Mouse (Mus musculus) liver, postnatal 0 days (tissue): ENCODE measurements around the gene Lrmda. TPM values are rescaled to one million over a fixed set of nuclear protein-coding genes. Genes with fewer than 3 reads are reported as not detected.
A peak's percentile ranks its signal among the peaks of the same experiment; 100 is the strongest.

Source experiments
- ATAC-seq: fragments of 200-750 bp; cut with Nextera tagmentation; 2 replicates; pipeline ENCODE4 v1.8.0; 2017; ENCODE audit warnings: mild to moderate bottlenecking, moderate library complexity
- DNase-seq: peaks from one replicate; pipeline ENCODE4 v3.0.0-alpha.2; 2016
- H3K27ac ChIP-seq: fragments of 300-500 bp; sonication (generic); 2 replicates; pipeline ENCODE4 v1.5.1; 2014; ENCODE audit warnings: antibody characterized with exemption, moderate library complexity, mild to moderate bottlenecking, low read depth
- H3K27me3 ChIP-seq: fragments of 300-500 bp; sonication (generic); 2 replicates; pipeline ENCODE4 v1.6.1; 2014; ENCODE audit warnings: low read length, control low read depth, mixed read lengths; ENCODE audit not compliant: insufficient read depth
- H3K36me3 ChIP-seq: fragments of 300-500 bp; sonication (generic); replicated peaks from 2 replicates; pipeline ENCODE4 v1.6.1; 2014; ENCODE audit warnings: mild to moderate bottlenecking, control low read depth, low read length, moderate library complexity, mixed read lengths; ENCODE audit not compliant: insufficient read depth
- H3K4me1 ChIP-seq: fragments of 300-500 bp; sonication (generic); 2 replicates; pipeline ENCODE4 v1.6.1; 2014; ENCODE audit warnings: antibody characterized with exemption, mild to moderate bottlenecking, control low read depth; ENCODE audit not compliant: insufficient read depth
- H3K4me2 ChIP-seq: fragments of 300-500 bp; sonication (generic); 2 replicates; pipeline ENCODE4 v1.6.1; 2014; ENCODE audit warnings: low read depth, mild to moderate bottlenecking, low read length, moderate library complexity, mixed read lengths
- H3K4me3 ChIP-seq: fragments of 300-500 bp; sonication (generic); 2 replicates; pipeline ENCODE4 v1.5.1; 2014; ENCODE audit warnings: low read depth, low read length
- H3K9ac ChIP-seq: fragments of 300-500 bp; sonication (generic); replicated peaks from 2 replicates; pipeline ENCODE4 v1.6.1; 2014; ENCODE audit warnings: mild to moderate bottlenecking, moderate library complexity
- H3K9me3 ChIP-seq: fragments of 300-500 bp; sonication (generic); 2 replicates; pipeline ENCODE4 v1.6.1; 2016; ENCODE audit warnings: mild to moderate bottlenecking, control low read depth, low read length, mixed read lengths
- CTCF ChIP-seq: sonication (generic); IDR thresholded peaks from 2 replicates; pipeline ENCODE4 v1.5.1; 2016; ENCODE audit warnings: antibody characterized with exemption, low read depth
- EP300 ChIP-seq: IDR thresholded peaks from 2 replicates; pipeline ENCODE4 v1.6.1; 2016; ENCODE audit warnings: antibody characterized with exemption, low read depth, mild to moderate bottlenecking
- WGBS: fragments of 180-500 bp; shearing (Covaris S2); extraction: QIAGEN DNeasy Blood & Tissue Kit; methylation state at CpG from one replicate; pipeline ENCODE4 v1.1.7; 2014; ENCODE audit not compliant: insufficient replicate concordance; 5-methylcytosine and 5-hydroxymethylcytosine counted together
- polyA plus RNA-seq: library from polyadenylated mRNA; unstranded; fragments of >200 nt; fragmentation: Nextera tagmentation; extraction: Ambion mirVana; gene quantifications from 2 replicates; pipeline ENCODE4 v1.2.1, GENCODE M21; 2015

Gene Lrmda
- polyA plus RNA-seq, 1 experiment from 2014 or later: 0.28 TPM

DNA sequence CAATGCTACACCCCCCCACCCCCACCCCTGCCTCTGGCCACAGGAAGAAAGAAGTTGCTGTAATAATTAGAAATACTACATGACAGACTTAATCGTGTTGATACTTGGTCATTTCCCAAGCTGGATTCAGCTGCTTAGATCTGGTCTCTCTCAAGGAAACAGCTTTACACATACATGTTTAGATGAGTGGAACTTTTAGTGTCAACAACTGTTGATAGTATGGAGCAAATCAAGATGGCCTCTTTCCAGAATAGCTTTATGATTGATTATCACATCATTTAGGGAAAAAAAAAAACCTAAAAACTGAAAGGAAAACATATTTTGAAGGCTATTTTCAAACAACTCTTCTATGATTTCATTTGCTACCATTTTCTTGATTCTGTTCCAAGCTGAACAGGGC lies 791.0 kb downstream of the Lrmda start:
- no peaks in the 10 kb centered on the region for H3K9me3 ChIP-seq
- H3K4me2 ChIP-seq: no peak overlapping the region
- no peak overlapping the region for H3K27ac ChIP-seq
- 0 out of 2 replicates have a peak, but pooled peaks cover 2% of the 10 kb centered on the region for H3K4me1 ChIP-seq
- DNase-seq (no peak), ATAC-seq (no peak)
- WGBS: 53% methylated on average over 1 of the region's 1 CpGs
- no peaks in the 10 kb centered on the region for H3K36me3 ChIP-seq
- no peak overlapping the region for H3K4me3 ChIP-seq
- TF ChIP-seq CTCF: no peak
- no peak for TF ChIP-seq EP300
- H3K27me3 ChIP-seq: no peaks in the 10 kb centered on the region
- no peak overlapping the region for H3K9ac ChIP-seq

- Histone ChIP-seq H3K4me2 (no peak overlapping the region), H3K27me3 (no peaks in the 10 kb centered on the region), H3K4me1 (0 out of 2 replicates have a peak, but pooled peaks cover 2% of the 10 kb centered on the region), H3K36me3 (no peaks in the 10 kb centered on the region), H3K9me3 (no peaks in the 10 kb centered on the region), H3K27ac (no peak overlapping the region), H3K9ac (no peak overlapping the region), H3K4me3 (no peak overlapping the region)
- DNase-seq (no peak), ATAC-seq (no peak)
- WGBS: 68% methylated on average over 6 of the region's 6 CpGs
- TF ChIP-seq EP300: no peak
- TF ChIP-seq CTCF: no peak
Observed at GRCm38 (mm10) chr14:22812824-22813223, 793.3 kb downstream of the Lrmda start.

- Histone ChIP-seq H3K36me3 (no peaks in the 10 kb centered on the region), H3K4me2 (peak overlapping the region; percentile 34), H3K4me1 (no peaks in the 10 kb centered on the region), H3K4me3 (no peak overlapping the region), H3K27me3 (no peaks in the 10 kb centered on the region), H3K9ac (no peak overlapping the region), H3K9me3 (no peaks in the 10 kb centered on the region), H3K27ac (no peak overlapping the region)
- TF ChIP-seq CTCF (no peak), EP300 (no peak)
- DNase-seq (peak; percentile 24), ATAC-seq (no peak)
- 29% methylated on average over 7 of the region's 7 CpGs for WGBS
Observed at GRCm38 (mm10) chr14:22813389-22813788, 793.9 kb downstream of the Lrmda start.

DNA sequence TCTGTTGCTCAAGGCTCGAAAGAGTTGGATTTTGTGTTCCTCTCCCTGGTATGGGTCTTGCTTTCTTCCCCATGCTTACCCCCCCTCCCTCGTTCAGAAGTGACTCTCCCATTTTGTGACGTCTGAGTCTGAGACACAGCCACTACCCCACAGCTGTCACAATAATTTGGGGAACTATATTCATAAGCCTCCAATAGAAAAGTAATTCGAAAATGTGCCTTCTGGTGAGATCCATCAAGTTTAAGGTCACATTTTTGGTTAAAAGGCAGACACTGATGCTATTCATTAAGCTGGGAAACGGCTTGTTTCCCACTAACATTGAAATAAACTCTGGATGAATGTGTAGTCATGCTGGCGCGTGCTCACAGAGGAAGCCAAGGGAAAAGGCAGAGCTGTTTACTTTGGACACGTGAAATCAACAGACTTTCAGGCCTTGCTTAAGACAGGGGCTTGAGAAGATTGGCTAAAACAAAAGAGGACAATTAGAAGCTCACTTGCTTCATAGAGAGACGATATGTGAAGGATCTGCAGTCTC lies 795.4 kb downstream of the Lrmda start:
- H3K9me3 ChIP-seq: no peaks in the 10 kb centered on the region
- H3K9ac ChIP-seq: no peak overlapping the region
- no peak for TF ChIP-seq EP300
- no peak for TF ChIP-seq CTCF
- H3K4me2 ChIP-seq: no peak overlapping the region
- ATAC-seq: no peak
- H3K4me3 ChIP-seq: no peak overlapping the region
- no peak overlapping the region for H3K27ac ChIP-seq
- WGBS: 58% methylated on average over 9 of the region's 9 CpGs
- H3K36me3 ChIP-seq: no peaks in the 10 kb centered on the region
- DNase-seq: no peak
- no peaks in the 10 kb centered on the region for H3K4me1 ChIP-seq
- no peaks in the 10 kb centered on the region for H3K27me3 ChIP-seq

- peak; percentile 21 for DNase-seq
- H3K27me3 ChIP-seq: no peaks in the 10 kb centered on the region
- H3K4me2 ChIP-seq: no peak overlapping the region
- no peaks in the 10 kb centered on the region for H3K36me3 ChIP-seq
- H3K27ac ChIP-seq: no peak overlapping the region
- ATAC-seq: no peak
- H3K4me3 ChIP-seq: no peak overlapping the region
- H3K9me3 ChIP-seq: no peaks in the 10 kb centered on the region
- WGBS: 69% methylated on average over 6 of the region's 6 CpGs
- TF ChIP-seq CTCF (peak; percentile 41), EP300 (no peak)
- no peak overlapping the region for H3K9ac ChIP-seq
- no peaks in the 10 kb centered on the region for H3K4me1 ChIP-seq
Observed at GRCm38 (mm10) chr14:22817346-22818201, 798.1 kb downstream of the Lrmda start.

GRCm38 (mm10) chr14:22818202-22818530 lies 798.7 kb downstream of the Lrmda start:
- Histone ChIP-seq H3K27ac (no peak overlapping the region), H3K4me1 (no peaks in the 10 kb centered on the region), H3K27me3 (no peaks in the 10 kb centered on the region), H3K4me2 (no peak overlapping the region), H3K36me3 (no peaks in the 10 kb centered on the region), H3K4me3 (no peak overlapping the region), H3K9me3 (no peaks in the 10 kb centered on the region), H3K9ac (no peak overlapping the region)
- ATAC-seq (no peak), DNase-seq (no peak)
- no peak for TF ChIP-seq EP300
- TF ChIP-seq CTCF: no peak
- 64% methylated on average over 3 of the region's 3 CpGs for WGBS
